In the genomic region with DNA sequence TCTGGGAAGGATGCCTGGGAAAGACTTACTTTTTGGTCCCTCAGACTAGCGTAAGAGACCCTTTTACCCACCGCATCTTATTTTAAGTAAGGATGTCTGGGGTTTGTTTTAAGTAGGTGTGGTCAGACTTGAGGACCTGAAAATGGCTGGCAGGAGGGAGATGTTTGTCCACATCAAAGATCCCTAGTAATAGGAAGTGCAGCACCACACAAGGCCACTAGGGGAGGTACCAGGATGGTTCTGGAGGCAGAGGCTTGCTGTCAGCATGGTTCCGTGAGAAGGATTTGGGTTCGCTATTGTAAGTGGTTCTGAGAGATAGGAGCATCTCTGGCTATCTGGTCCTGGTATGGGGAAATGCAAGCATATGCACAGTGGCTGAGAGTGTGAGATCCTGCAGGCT, we compare ENCODE assay signal across 20 mouse cellular contexts. TPM values are rescaled to one million over a fixed set of nuclear protein-coding genes. Genes with fewer than 3 reads are reported as not detected.
DNase-seq lines count a peak whose midpoint lies in the region; ATAC-seq and TF ChIP-seq lines count a peak whose summit lies in the region.
"Had no signal": no experiment of that assay in that cellular context is flagged by ENCODE, and none has a peak within 500 bp of the region (broad histone marks: within the 10 kb centered on the region; RNA-seq: fewer than 3 reads in every experiment).

No protein-coding gene starts in this region.

- H3K9me3 ChIP-seq in forebrain, postnatal 0 days (ENCODE audit: low read length) = no peaks in the 10 kb centered on the region
- 0 out of 2 replicates have a peak, but pooled peaks cover 2% of the 10 kb centered on the region for H3K9me3 ChIP-seq in forebrain, embryonic 11.5 days (ENCODE audit: control insufficient read depth, low read length)
- 0 out of 2 replicates have a peak, but pooled peaks cover 3% of the 10 kb centered on the region for H3K9me3 ChIP-seq in kidney, embryonic 14.5 days (ENCODE audit: control insufficient read depth, low read length)
- H3K9me3 ChIP-seq: embryonic facial prominence, embryonic 12.5 days; forebrain, embryonic 12.5 days; hindbrain, embryonic 13.5 days had no signal

- WGBS in forebrain, postnatal 0 days = 94% methylated on average over 4 of the region's 4 CpGs
- WGBS in forebrain, embryonic 11.5 days = 95% methylated on average over 4 of the region's 4 CpGs
- WGBS in kidney, embryonic 14.5 days = 95% methylated on average over 4 of the region's 4 CpGs

- H3K9ac ChIP-seq in forebrain, postnatal 0 days = no peak overlapping the region
- no peak overlapping the region for H3K9ac ChIP-seq in forebrain, embryonic 11.5 days (ENCODE audit: low read length)
- H3K9ac ChIP-seq in kidney, embryonic 14.5 days (ENCODE audit: low read depth, low read length) = no peak overlapping the region
- H3K9ac ChIP-seq: embryonic facial prominence, embryonic 12.5 days; forebrain, embryonic 12.5 days; heart, embryonic 13.5 days; hindbrain, embryonic 13.5 days had no signal

- DNase-seq in forebrain, postnatal 0 days = no peak
- no peak for DNase-seq in forebrain, embryonic 11.5 days (ENCODE audit: low spot score)
- no peak for DNase-seq in testis, postnatal 14 days (ENCODE audit: low spot score)
- peak; percentile 65 for DNase-seq in ZHBTc4 (ENCODE audit: low read depth, low spot score)
- no peak for DNase-seq in urinary bladder, postnatal 36 days (ENCODE audit: low spot score in 2 of 2)
- DNase-seq: cerebellum, adult 11-12 months; cerebellum, adult 9-10 months; cerebellum, postnatal 25 days; gastrocnemius, postnatal 25 days; heart, adult 11 months; heart, postnatal 10 days had no signal

- H3K4me2 ChIP-seq in forebrain, postnatal 0 days (ENCODE audit: low read depth) = no peak overlapping the region
- H3K4me2 ChIP-seq in forebrain, embryonic 11.5 days (ENCODE audit: low read depth, low read length, severe bottlenecking) = no peak overlapping the region
- no peak overlapping the region for H3K4me2 ChIP-seq in kidney, embryonic 14.5 days (replicated peaks; ENCODE audit: low read depth, low read length)
- H3K4me2 ChIP-seq: embryonic facial prominence, embryonic 12.5 days; forebrain, embryonic 12.5 days; heart, embryonic 13.5 days; hindbrain, embryonic 13.5 days had no signal

- TF ChIP-seq POLR2A in testis, adult 2 months (IDR thresholded peaks at IDR 0.05; ENCODE audit: control insufficient read depth, low read depth, low read length) = no peak

- peaks cover 5% of the 10 kb centered on the region; the same call in 1 of the 2 replicates for H3K4me1 ChIP-seq in forebrain, postnatal 0 days (ENCODE audit: insufficient read depth)
- no peaks in the 10 kb centered on the region for H3K4me1 ChIP-seq in forebrain, embryonic 11.5 days (replicated peaks; ENCODE audit: control insufficient read depth, insufficient read depth, low read length)
- H3K4me1 ChIP-seq in testis, adult 2 months (ENCODE audit: control insufficient read depth, insufficient read depth, low read length) = no peaks in the 10 kb centered on the region
- H3K4me1 ChIP-seq in kidney, embryonic 14.5 days (ENCODE audit: control insufficient read depth, insufficient read depth, low read length) = no peaks in the 10 kb centered on the region
- H3K4me1 ChIP-seq: embryonic facial prominence, embryonic 12.5 days; forebrain, embryonic 12.5 days; heart, embryonic 13.5 days; hindbrain, embryonic 13.5 days had no signal

- no peak for ATAC-seq in forebrain, postnatal 0 days
- ATAC-seq in forebrain, embryonic 11.5 days (replicated peaks; ENCODE audit: low FRiP score) = no peak
- ATAC-seq in kidney, embryonic 14.5 days (ENCODE audit: low FRiP score, low TSS enrichment) = no peak
- ATAC-seq: forebrain, embryonic 16.5 days had no signal

- H3K27me3 ChIP-seq in forebrain, postnatal 0 days (ENCODE audit: insufficient read depth, low read length) = no peaks in the 10 kb centered on the region
- no peaks in the 10 kb centered on the region for H3K27me3 ChIP-seq in forebrain, embryonic 11.5 days (ENCODE audit: control insufficient read depth, insufficient read depth, low read length)
- H3K27me3 ChIP-seq in testis, adult 2 months (ENCODE audit: control insufficient read depth, insufficient read depth, low read length) = no peaks in the 10 kb centered on the region
- H3K27me3 ChIP-seq in kidney, embryonic 14.5 days (ENCODE audit: control insufficient read depth, insufficient read depth, low read length) = no peaks in the 10 kb centered on the region
- H3K27me3 ChIP-seq: embryonic facial prominence, embryonic 12.5 days; forebrain, embryonic 12.5 days; heart, embryonic 13.5 days; hindbrain, embryonic 13.5 days had no signal

- H3K27ac ChIP-seq in forebrain, postnatal 0 days (ENCODE audit: low read depth, low read length) = no peak overlapping the region
- no peak overlapping the region for H3K27ac ChIP-seq in forebrain, embryonic 11.5 days (ENCODE audit: low read depth, low read length)
- no peak overlapping the region for H3K27ac ChIP-seq in testis, adult 2 months (ENCODE audit: control insufficient read depth, insufficient read depth, low read depth, low read length)
- H3K27ac ChIP-seq in kidney, embryonic 14.5 days (ENCODE audit: low read depth, low read length) = no peak overlapping the region
- H3K27ac ChIP-seq: embryonic facial prominence, embryonic 12.5 days; forebrain, embryonic 12.5 days; heart, embryonic 13.5 days; hindbrain, embryonic 13.5 days; hindbrain, postnatal 0 days had no signal

- TF ChIP-seq CTCF in forebrain, postnatal 0 days (IDR thresholded peaks at IDR 0.05; ENCODE audit: low read depth) = 0 out of 2 replicates have a peak, but pooled peaks have one; percentile 19
- TF ChIP-seq CTCF in testis, adult 2 months (IDR thresholded peaks at IDR 0.05; ENCODE audit: control insufficient read depth, insufficient read depth, insufficient replicate concordance, low read depth, low read length) = peak; percentile 30; the same call in 1 of the 2 replicates

- H3K4me3 ChIP-seq in forebrain, postnatal 0 days (ENCODE audit: low read depth, low read length) = no peak overlapping the region
- H3K4me3 ChIP-seq in forebrain, embryonic 11.5 days (ENCODE audit: low read depth, low read length) = no peak overlapping the region
- no peak overlapping the region for H3K4me3 ChIP-seq in testis, adult 2 months (ENCODE audit: control insufficient read depth, low read depth, low read length)
- no peak overlapping the region for H3K4me3 ChIP-seq in kidney, embryonic 14.5 days (ENCODE audit: low read length)
- H3K4me3 ChIP-seq: embryonic facial prominence, embryonic 12.5 days; forebrain, embryonic 12.5 days; heart, embryonic 13.5 days; hindbrain, embryonic 13.5 days had no signal

- H3K36me3 ChIP-seq in forebrain, postnatal 0 days (ENCODE audit: insufficient read depth) = peaks cover 37% of the 10 kb centered on the region
- no peaks in the 10 kb centered on the region; the same call in 1 of the 2 replicates for H3K36me3 ChIP-seq in forebrain, embryonic 11.5 days (ENCODE audit: control insufficient read depth, insufficient read depth, low read length)
- H3K36me3 ChIP-seq in testis, adult 2 months (ENCODE audit: control insufficient read depth, insufficient read depth, low read length) = no peaks in the 10 kb centered on the region
- no peaks in the 10 kb centered on the region for H3K36me3 ChIP-seq in kidney, embryonic 14.5 days (ENCODE audit: control insufficient read depth, insufficient read depth, low read length)
- H3K36me3 ChIP-seq: embryonic facial prominence, embryonic 12.5 days; forebrain, embryonic 12.5 days; G1E had no signal

RNA-seq across cellular contexts. Expression of a gene that starts 55.9 kb away (rescaled TPM):
- total RNA-seq in forebrain, postnatal 0 days (2014; rRNA removed) = 8.3 and 9.4 TPM in 2 replicates
- 55.7 and 59.8 TPM in 2 replicates for polyA plus RNA-seq in forebrain, postnatal 0 days (2015; fragmentation: Nextera tagmentation; extraction: Ambion mirVana)
- 56.5 and 59.4 TPM in 2 replicates for polyA plus RNA-seq in forebrain, embryonic 11.5 days (2014; fragmentation: Nextera tagmentation; extraction: Ambion mirVana)
- 20.0 and 26.4 TPM in 2 replicates for polyA plus RNA-seq in testis, adult 2 months (2012; rRNA removed)
- 77.5 and 93.4 TPM in 2 replicates for polyA plus RNA-seq in kidney, embryonic 14.5 days (2014; fragmentation: Nextera tagmentation; extraction: Ambion mirVana)
